Mouse (Mus musculus) left cerebral cortex, adult 11 months (tissue): Measurements from ENCODE around the gene Axl.
"Not testable (repeated sequence)": the region's sequence is repeated elsewhere in the genome, so short reads cannot be mapped to it uniquely, and the experiment has no call there.

Experiments
- DNase-seq: peaks from one replicate; pipeline ENCODE4 v3.0.0; 2022; ENCODE audit warnings: low spot score

The Axl gene

DNA sequence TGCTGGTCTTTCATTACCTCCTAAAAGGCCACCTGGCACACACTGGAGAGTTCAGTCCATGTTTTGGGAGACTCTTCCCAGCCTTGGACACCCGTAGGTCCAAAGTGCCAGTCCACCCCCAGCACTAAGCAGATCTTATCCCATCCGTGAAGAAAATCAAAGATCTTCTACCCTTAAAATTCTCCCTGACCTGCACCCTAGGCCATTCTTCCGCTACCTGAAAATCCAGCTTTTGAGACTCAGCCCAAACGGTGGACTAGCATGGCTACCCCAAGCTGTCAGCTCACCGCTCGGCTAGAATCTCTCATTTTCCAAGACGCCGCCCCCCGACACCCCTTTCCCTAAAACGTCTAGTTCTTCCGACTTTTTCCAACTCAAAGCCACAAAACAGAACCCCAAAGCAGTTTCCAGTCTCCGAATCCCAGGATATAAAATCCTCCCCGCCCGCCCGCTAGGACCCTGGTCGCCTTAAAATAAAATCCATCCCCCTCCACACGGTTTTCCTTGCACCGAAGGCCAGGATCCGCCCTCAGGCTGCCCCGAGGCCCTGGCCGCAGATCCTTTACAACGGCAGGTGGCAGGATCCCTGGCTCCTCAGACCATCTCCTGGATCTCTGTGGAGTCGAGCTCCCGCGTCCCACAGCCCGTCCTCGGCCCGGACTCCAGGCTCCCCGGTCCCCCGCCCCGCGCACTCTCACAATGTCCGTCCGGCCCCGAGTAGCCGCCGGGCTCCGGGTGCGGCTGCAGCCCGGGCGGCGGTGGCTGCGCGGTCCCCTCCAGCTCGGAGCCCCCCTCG, 34.7 kb downstream of the Axl start:
- DNase-seq = no peak

DNA sequence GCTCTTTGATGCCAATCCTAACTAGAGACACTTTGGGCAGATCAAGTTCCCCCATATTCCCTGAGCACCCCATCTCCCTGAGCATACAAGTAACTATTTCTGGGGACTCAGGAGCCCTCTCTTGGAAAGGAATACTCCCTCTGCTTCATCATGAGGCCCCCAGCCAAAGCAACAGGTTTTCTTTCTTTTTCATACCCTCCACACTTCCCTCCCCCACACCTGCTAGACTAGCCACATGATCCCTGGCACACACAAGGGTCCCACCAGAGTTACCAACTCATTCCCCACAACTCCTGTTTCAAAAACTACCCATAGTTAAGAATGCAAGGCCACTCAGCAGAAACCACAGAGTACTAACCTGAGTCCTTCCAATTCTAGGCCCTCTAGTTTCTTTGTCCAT, 35.4 kb downstream of the Axl start:
- DNase-seq = no peak

DNA sequence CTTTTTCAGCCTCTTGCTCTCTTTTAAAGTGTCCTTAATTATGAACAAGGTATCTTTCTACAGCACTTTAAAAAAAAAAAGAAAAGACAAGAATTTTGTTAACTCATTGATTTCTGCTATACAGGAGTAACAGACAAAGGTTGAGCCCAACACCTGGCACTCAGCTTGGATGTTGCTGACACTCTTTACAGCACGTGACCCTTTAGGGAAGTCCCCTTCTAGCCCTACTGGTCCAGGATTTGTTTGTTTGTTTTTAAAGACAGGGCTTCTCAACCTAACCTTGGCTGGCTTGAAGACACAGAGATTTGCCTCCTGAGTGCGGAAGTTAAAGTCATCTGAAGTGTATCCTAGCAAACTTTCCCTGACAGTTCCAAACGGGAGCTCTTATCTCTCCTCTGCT, 41.7 kb downstream of the Axl start:
- no peak for DNase-seq

DNA sequence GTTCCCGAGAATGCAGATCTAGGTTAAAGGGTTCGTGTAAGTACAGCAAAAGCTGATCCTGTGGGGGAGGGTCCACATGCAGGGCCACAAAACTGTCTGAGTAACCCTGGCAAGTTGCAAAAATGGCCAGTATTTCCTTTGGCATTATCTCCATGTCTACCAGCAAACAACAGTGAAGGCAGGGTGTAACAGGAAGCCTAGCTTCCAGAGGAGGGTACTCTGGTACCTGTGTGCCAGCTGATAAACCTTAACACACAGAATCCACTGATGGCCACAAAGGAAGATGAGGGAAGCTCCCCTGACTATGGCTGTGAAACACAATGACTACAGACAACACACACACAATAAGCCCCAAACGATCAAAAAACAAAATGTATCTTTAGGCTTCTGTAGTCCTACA, 50.2 kb downstream of the Axl start:
- no peak for DNase-seq

DNA sequence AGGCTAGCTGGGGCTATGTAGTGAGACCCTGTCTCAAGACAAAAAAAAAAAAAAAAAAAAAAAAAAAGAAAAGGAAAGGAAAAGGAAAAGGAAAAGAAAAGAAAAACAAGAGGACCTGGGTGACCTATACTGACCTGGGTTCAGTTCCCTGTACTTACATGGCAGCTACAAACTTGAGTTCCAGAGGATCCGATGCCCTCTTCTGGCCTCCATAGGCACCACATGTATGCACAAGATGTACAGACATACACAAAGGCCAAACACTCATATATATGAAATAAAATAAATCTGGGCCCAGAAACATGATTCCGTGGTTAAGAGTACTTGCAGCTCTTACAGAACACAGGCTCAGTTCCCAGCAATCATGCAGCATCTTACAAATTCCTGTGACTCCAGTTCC, 51.6 kb downstream of the Axl start:
- no peak for DNase-seq

DNA sequence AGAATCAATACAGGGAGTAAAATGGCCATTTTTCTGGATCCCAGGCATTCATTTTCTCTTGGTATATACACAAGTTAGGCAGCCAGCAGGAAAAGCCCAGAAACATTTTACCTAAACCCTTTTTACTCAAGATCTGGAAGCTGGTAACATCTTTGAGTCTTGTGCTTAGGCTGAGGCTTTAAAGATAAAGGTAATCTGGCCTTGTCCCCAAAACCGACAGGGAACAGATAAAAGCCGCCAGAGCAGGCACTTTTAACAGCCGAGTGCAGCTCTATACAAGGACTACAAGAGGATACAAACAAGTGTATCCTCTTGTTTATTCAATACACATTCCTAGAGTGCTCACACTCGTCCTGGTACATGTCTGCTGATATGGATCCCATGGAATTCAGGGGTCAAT, 53.5 kb downstream of the Axl start:
- DNase-seq = no peak

DNA sequence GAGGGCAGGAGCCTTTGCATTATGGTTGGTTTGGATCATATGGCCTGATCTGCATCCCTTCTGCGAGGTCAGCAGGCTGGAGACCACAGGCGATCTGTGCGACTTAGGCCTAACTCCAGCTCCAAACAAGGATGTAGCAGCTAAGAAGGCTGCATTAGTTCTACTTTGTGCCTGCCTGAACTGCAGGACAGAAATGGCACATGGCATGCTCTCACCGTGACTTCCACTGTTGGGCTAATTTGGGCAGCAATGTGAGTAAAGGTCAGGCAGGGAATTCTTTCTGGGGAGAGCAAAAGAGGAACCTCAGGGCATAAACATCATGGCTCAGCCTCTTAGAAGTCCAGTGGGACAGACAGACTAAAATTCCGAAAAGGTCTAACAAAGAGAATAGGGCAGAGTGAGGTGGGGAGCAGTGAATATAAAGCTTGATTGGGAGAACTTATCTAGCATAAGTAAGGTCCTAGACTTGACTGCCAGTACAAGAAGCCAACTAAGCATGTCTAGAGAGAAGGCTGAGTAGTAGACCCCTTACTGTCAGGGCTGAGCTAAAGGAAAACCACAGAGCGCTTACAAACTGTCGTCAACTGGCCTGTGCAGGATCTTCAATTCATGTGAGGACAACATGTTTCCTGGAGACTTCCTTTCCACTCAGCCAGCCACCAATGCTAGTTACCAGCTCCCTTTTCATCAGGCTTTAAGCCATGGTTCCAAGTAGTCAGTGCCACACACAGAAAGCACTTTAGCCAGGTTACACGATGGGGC, 57.0 kb downstream of the Axl start:
- no peak for DNase-seq

DNA sequence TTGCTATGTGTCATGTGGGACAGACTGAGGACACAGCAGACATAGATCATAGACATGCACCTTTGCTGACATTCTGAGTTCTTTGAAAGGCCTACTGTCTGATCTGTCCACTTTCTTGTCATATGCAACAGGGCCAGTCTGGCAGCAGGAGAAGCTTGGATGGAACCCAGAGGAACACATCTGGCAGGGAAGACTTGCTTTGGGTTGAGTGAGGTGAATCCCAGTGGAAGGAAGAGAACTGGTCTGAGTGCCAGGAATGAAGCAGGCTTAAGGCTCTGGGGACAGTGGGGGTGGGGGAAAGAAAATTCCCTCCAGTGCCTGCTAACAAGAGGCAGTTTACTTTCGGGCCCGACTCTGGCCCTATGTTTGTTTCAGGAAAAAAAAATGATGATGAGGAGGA, 58.6 kb downstream of the Axl start:
- DNase-seq = no peak

DNA sequence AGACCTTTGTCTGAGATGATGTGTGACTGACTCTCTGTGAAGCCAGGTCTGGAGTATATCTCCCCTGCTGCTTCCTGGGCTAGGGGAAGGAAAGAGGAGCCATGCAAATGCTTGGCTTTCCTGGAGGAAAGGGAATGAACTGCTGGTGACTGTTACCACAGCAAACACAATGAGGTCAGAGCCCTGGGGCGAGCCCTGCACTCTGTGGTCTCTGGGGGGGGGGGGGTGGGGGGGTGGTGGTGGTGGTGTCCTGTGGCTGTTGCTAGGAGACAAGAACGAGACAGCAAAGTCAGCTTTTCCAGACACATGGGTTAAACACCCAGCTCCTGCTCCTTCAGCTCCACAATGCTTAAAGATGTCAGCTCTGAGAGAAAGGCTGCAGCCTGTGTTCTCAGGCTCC, 59.1 kb downstream of the Axl start:
- DNase-seq = no peak

DNA sequence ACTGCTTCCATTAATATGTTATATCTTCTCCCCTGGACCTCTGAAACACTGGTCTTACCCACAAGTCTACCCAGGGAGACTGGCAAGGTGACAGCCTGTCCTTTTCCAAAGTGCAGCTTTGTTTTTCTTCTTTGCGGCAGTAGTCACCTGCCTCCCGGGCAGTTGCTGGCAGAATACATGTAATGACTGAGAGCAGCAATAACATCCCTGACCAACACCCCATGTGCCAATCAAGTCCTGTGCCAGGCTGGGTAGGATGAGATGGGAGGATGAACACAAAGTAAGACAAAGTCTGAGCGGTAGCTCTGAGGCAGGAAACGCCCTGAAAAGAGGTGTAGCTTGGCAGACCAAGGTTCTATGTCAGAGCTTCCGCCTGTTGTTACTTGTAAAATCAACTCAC, 60.7 kb downstream of the Axl start:
- no peak for DNase-seq

DNA sequence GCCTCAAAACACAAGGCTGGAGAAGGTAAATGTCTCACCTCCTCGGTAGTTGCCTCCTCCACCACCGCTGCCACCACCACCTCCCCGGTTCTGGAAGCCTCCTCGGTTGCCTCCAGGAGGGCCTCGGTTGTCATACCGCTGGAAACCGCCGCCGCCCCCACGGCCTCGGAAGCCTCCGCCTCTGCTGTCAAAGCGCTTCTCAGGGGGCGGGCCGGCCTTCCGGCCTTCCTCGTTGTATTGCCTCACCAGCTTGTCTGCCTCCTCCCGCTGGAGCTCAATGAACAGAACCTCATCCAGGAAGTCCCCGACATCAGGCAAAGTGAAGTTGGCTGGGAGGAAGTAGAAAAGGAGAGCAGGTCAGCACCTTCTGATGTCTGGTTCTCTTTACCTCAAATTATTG, 62.6 kb downstream of the Axl start:
- DNase-seq = no peak

DNA sequence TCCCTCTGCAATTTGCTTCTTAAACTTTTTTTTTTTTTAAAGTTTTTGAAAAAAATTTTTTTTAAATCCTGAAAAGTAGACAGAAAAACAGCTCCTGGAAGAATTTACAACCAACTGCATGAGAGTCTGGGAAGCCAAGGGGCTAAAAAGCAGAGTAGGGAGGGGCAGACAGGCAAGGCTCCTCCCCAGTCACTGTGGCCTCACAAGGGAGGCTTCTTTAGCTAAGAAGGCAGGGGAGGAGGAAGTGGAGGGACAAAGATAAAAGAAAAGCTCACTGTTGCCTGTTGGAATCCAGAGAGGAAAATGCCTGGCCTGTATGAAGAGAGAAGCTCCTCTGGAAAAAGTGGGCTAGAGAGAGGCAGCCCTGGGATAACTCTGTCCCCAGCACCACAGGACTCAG, 66.7 kb downstream of the Axl start:
- DNase-seq = not testable (repeated sequence)

DNA sequence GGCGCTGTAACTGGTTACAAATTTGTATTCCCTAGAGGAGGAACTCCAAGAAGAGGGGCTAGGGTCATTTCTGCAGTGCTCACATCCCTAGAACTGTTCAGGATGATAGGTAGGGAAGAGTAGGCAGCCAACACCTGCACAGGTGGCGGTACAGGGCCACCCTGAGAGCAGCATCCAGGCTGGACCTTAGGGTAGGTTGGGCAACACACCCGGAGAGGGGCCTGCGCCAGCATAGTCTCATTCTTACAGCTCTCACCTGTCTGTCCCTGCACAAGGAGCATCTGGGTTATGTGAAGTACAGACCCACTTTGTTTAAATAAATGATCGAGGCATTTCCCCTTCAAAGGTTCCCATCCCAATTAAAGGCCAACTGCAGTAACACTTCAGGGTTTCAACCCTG, 67.7 kb downstream of the Axl start:
- DNase-seq = no peak

DNA sequence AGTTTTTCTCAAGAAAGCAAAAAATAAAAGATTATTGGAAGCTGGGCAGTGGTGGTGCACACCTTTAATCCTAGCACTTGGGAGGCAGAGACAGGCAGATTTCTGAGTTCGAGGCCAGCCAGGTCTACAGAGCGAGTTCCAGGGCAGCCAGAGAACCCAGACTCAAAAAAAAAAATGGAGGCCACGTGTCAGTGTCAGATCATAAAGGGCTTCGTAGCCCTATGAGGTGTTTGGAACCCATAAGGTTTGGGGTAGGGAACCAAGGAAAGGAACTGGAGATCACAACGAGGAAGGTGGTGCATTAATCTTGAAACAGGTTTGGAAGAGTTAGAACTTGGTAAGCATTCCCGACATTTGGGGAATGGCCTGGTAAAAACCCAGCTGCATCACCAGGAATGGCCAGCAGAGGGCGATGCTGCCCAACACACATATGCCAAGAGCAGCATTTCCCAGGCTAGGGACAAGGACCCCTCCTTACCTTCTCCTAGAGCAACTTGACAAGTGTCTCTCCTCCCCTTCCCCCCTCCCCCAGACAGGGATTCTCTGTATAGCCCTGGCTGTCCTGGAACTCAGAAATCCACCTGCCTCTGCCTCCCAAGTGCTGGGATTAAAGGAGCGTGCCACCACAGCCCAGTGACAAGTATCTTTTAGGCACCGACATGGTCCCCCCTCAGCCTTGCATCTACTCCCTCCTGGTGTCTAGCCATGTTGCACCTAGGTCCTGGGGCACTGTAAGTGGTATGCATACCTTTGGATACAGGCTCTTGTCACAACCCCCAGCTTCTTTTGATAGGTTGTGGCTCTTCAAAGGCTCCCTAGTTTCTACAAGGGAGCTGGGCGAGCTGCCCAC, 68.5 kb downstream of the Axl start:
- DNase-seq = peak; percentile 70

DNA sequence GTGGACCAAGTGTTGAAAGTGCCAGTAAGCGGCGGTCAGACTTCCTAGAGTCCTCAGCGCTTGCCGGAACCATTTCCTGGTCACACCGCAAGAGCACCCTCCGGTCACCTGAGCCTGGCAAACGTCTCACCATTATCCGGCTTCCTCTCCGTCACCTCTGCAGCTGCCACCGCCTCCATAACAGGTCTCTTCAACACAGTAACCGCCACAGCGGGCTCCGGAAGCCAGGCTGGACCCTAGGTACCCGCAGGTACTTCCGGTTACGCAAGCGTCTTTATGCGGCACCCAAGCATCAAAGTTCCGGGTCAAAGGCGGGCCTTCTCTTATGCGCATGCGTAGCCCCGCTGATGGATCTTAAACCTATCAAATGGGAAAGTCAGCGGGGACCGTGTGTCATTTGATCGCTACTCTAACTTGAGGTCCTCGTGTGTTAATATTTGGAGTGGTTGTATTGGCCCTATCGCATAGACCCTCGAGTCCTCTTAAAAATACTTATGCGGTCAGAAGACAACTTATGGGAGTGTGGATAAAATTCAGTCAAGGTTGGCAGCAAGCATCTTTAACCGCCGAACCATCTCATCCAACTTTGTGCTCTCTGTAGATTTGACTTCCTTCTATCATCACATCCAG, 69.6 kb downstream of the Axl start, which contains the start of gene Ccdc97:
Gene Ccdc97, minus strand, starts transcription at position 301 of the 630 bp plus-strand sequence.
- DNase-seq = peak; percentile 95

DNA sequence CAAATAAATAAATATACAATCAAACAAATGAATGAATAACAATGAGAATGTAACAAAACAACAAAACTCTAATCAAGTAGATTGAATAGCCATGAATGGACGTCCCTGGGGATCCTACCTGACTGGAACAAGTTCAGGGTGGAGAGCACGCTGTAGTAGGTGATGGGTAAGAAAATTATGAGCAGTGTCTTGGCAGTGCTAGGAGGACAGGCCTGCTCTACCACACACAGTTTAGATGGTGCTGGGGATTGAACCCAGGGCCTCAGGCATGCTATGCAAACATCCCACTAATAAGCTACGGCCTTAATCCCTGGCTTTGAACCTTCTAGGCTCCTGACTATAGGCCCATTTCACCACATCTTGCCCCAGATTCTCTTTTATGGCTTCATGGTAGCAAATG, 71.0 kb downstream of the Axl start:
- no peak for DNase-seq

DNA sequence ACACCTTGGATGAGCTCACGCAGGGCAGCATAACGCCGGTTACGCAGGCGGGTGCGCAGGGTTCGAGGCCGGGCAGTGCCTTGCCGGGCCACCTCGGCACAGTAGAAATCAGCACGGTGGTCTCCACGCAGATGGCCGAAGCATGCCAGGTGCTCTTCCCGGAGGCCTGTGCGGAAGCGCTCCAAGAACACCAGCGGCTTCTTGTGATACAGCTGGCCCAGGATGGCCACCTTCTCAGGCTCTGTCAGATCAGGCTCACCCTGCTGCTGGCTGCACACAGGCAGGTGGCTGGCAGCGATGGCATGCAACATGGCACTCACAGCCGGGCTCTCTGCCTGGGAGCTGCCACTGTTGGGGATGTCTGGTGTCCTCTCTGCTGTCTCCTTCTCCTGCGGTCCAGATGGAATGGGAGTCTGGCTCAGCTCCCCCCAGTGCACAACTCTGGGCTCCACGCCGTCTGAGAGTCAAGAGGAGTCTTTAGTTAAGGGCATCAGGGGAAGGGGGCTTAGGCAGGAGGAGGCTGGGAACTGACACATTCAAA, 72.7 kb downstream of the Axl start:
- no peak for DNase-seq

DNA sequence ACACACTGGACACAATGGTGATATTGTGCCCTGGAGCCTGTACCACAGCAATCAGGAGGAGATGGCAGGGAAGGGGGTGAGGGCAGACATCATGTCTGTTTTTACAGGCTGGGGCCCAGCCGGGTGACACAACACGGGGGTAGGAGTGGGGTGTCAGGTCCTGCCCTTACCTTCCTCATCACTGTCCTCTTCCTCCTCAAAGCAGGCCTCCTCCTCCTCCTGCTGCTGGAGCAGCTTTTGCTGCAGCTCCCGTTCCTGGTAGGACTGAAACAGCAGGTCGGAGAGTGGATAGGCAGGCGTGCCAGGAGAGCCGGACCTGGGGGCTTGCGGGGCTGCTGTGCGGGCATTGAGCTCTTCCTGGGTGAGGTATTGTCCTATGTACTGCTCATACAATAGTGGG, 73.9 kb downstream of the Axl start:
- no peak for DNase-seq

DNA sequence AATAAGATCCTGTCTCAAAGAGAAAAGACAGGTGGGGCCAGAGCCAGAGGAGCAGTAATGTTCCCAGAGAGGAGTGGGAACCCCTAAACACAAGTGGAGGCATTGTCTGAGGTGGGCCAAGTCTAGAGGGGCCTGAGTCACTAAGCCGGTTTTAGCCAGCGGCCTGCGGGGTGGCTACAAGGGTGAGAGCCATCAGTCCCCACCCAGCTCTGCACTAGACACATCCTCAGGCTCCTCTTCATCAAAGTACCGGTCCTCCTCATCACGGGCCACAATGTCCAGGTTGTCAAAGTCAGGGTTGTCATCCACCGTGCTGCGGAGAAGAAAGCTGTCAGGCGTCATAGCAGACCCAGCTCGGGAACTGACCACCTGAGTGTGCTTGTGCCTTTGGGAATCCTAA, 75.7 kb downstream of the Axl start:
- DNase-seq = no peak

DNA sequence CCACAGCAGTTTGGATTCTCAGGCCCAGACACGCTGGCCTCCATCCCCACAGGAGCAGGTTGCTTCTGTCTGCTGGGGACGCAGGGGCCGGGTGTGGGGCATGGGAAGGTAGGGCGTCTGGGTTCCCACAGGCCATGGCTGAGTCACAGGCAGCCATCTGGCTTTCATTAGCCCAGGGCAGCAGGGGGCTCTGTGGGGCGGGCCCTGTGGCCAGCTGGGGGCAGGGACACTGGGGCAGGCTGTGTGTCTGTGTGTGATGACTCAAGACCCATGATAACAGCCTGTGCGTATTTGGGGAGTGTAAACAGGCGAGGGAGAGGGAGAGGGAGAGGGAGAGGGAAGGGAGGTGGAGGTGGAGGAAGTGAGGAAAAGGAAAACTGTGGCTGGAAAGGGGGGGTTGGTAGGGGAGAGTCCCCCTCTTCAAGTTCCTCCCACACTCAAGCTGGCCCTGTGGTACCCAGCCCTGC, 76.7 kb downstream of the Axl start:
- no peak for DNase-seq

DNA sequence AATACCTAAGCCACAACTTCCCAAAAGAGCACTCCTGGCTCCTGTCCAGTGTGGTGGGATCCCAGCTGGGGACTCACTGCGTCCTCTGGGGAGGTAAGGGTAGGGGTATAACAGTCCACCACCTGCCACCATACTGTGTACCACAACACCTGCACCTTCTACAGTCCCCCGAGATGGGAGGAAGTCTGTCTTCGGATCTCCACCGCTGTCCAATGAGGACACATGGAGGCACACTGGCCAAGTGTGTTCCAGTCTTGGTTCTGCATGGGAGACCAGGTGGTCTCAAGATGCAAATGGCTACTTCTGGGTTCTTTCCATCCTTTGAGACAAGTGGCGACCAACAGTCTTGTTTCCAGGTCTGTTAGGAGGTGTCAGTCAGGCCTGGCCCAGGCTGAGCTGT, 77.3 kb downstream of the Axl start:
- DNase-seq = no peak
